Mouse (Mus musculus) megakaryocyte, embryonic 14.5 days (primary cell): ENCODE measurements around the gene Manbal.

Experiments
- FLI1 ChIP-seq: IDR thresholded peaks from 2 replicates; pipeline ENCODE4 v1.6.1; 2012; ENCODE audit warnings: low read length, inconsistent platforms, mixed read lengths
- GATA1 ChIP-seq: IDR thresholded peaks from 3 replicates; pipeline ENCODE4 v1.6.1; 2012; ENCODE audit warnings: mixed read lengths, low read length, inconsistent platforms, borderline replicate concordance

GRCm38 (mm10) chr2:157422062-157422655 is 54.8 kb downstream of the Manbal start:
- no peak for TF ChIP-seq GATA1
- TF ChIP-seq FLI1 = no peak
